Mouse (Mus musculus) testis, postnatal 14 days (tissue): Measurements from ENCODE around the gene Prn.

Experiments
- DNase-seq: peaks from one replicate; pipeline ENCODE4 v3.0.0; 2021; ENCODE audit warnings: low spot score

Prn gene

GRCm38 (mm10) chr2:131995742-131996141 is 86.0 kb downstream of the Prn start:
- DNase-seq, result no peak

- DNase-seq, result no peak
Measured at GRCm38 (mm10) chr2:131996369-131996768, 86.6 kb downstream of the Prn start.

GRCm38 (mm10) chr2:131997356-131997755 is 87.6 kb downstream of the Prn start:
- no peak for DNase-seq

- DNase-seq, result no peak
Measured at GRCm38 (mm10) chr2:132001696-132002334, 92.1 kb downstream of the Prn start.

GRCm38 (mm10) chr2:132003916-132004315 is 94.2 kb downstream of the Prn start:
- no peak for DNase-seq

- no peak for DNase-seq
Measured at GRCm38 (mm10) chr2:132004495-132005136, 94.9 kb downstream of the Prn start.

- no peak for DNase-seq
Measured at GRCm38 (mm10) chr2:132005445-132005844, 95.7 kb downstream of the Prn start.
